Mouse (Mus musculus) CH12.LX (cell line): ENCODE results near the gene Prdx1. TPM values are rescaled to one million over a fixed set of nuclear protein-coding genes. Genes with fewer than 3 reads are reported as not detected.

Experiments used
- DNase-seq: peaks from one replicate; pipeline ENCODE4 v3.0.0-alpha.2; 2013; ENCODE audit errors: extremely low read depth
- H3K27ac ChIP-seq: 2 replicates; pipeline ENCODE4 v1.5.1; 2012; ENCODE audit warnings: low read depth, mild to moderate bottlenecking, control low read depth, moderate library complexity; ENCODE audit not compliant: insufficient read depth
- H3K27me3 ChIP-seq: replicated peaks from 2 replicates; pipeline ENCODE3; 2012; ENCODE audit warnings: inconsistent platforms
- H3K36me3 ChIP-seq, 2 experiments: replicated peaks in 1 of 2; 2 replicates each; pipeline versions ENCODE3 to v1.6.1; 2012; ENCODE audit warnings: inconsistent platforms in 1 of 2, low read length in 1 of 2, mild to moderate bottlenecking in 1 of 2, mixed read lengths in 1 of 2, moderate library complexity in 1 of 2; ENCODE audit not compliant: control insufficient read depth in 1 of 2, insufficient read depth in 1 of 2
- H3K4me1 ChIP-seq, 2 experiments: 2 replicates each; pipeline ENCODE4 v1.6.1; 2012; ENCODE audit warnings: inconsistent platforms in 1 of 2, moderate library complexity in 1 of 2; ENCODE audit not compliant: insufficient read depth in 2 of 2, control insufficient read depth in 1 of 2
- H3K4me2 ChIP-seq: 2 replicates; pipeline ENCODE4 v1.6.1; 2012; ENCODE audit warnings: low read depth, mild to moderate bottlenecking, control low read depth; ENCODE audit not compliant: poor library complexity, insufficient read depth, severe bottlenecking
- H3K4me3 ChIP-seq, 3 experiments: fragments of 150-350 bp in 1 of 3; sonication (generic) in 1 of 3; replicated peaks in 1 of 3; 2 replicates each; pipeline versions ENCODE3 to v1.5.1; 2011 to 2012; ENCODE audit warnings: low read depth in 2 of 3, low read length in 2 of 3, mild to moderate bottlenecking in 2 of 3, moderate library complexity in 2 of 3, control low read depth in 1 of 3, improper control_type of control experiment in 1 of 3, inconsistent platforms in 1 of 3, mixed read lengths in 1 of 3; ENCODE audit not compliant: poor library complexity in 1 of 3
- H3K79me2 ChIP-seq: replicated peaks from 2 replicates; pipeline ENCODE4 v1.6.1; 2012; ENCODE audit warnings: mild to moderate bottlenecking, moderate library complexity; ENCODE audit not compliant: control insufficient read depth, poor library complexity, insufficient read depth, severe bottlenecking; ENCODE audit errors: extremely low read depth
- H3K9ac ChIP-seq: 2 replicates; pipeline ENCODE4 v1.6.1; 2012; ENCODE audit warnings: low read depth, mild to moderate bottlenecking, control low read depth, moderate library complexity; ENCODE audit not compliant: insufficient read depth
- H3K9me3 ChIP-seq: replicated peaks from 2 replicates; pipeline ENCODE3; 2012; ENCODE audit warnings: low read length, inconsistent platforms, mixed read lengths
- CHD1 ChIP-seq: IDR thresholded peaks from 2 replicates; pipeline ENCODE4 v1.6.1; 2012; ENCODE audit warnings: low read depth, low read length, improper control_type of control experiment, inconsistent platforms
- CHD2 ChIP-seq: IDR thresholded peaks from 2 replicates; pipeline ENCODE4 v1.6.1; 2011; ENCODE audit warnings: low read length, improper control_type of control experiment
- CTCF ChIP-seq, 2 experiments: IDR thresholded peaks in 1 of 2; conservative IDR thresholded peaks in 1 of 2; 2 replicates each; pipeline ENCODE4 v1.5.1; 2011 to 2012; ENCODE audit warnings: low read depth in 2 of 2, low read length in 2 of 2, improper control_type of control experiment in 1 of 2, inconsistent platforms in 1 of 2, mild to moderate bottlenecking in 1 of 2, moderate library complexity in 1 of 2
- E2F4 ChIP-seq: IDR thresholded peaks from 2 replicates; pipeline ENCODE4 v1.6.1; 2011; ENCODE audit warnings: low read depth, low read length, improper control_type of control experiment; ENCODE audit not compliant: insufficient replicate concordance
- ELF1 ChIP-seq: IDR thresholded peaks from 2 replicates; pipeline ENCODE4 v1.6.1; 2014; ENCODE audit warnings: low read depth, mild to moderate bottlenecking, inconsistent platforms, low read length, improper control_type of control experiment
- EP300 ChIP-seq: IDR thresholded peaks from 2 replicates; pipeline ENCODE4 v1.6.1; 2011; ENCODE audit warnings: low read length, improper control_type of control experiment
- ETS1 ChIP-seq: conservative IDR thresholded peaks from 2 replicates; pipeline ENCODE4 v1.6.1; 2012; ENCODE audit warnings: low read depth, mild to moderate bottlenecking, inconsistent platforms, low read length, improper control_type of control experiment, moderate library complexity
- IRF4 ChIP-seq: IDR thresholded peaks from 2 replicates; pipeline ENCODE4 v1.6.1; 2014; ENCODE audit warnings: low read depth, mild to moderate bottlenecking, inconsistent platforms, low read length, improper control_type of control experiment
- JUN ChIP-seq: IDR thresholded peaks from 2 replicates; pipeline ENCODE4 v1.6.1; 2011; ENCODE audit warnings: low read depth, mild to moderate bottlenecking, low read length, improper control_type of control experiment, moderate library complexity; ENCODE audit not compliant: insufficient read depth
- KAT2A ChIP-seq: IDR thresholded peaks from 2 replicates; pipeline ENCODE4 v1.6.1; 2012; ENCODE audit warnings: low read length, improper control_type of control experiment, inconsistent platforms; ENCODE audit not compliant: insufficient replicate concordance
- MAX ChIP-seq: IDR thresholded peaks from 2 replicates; pipeline ENCODE4 v1.6.1; 2011; ENCODE audit warnings: low read length, improper control_type of control experiment
- MEF2A ChIP-seq: IDR thresholded peaks from 2 replicates; pipeline ENCODE4 v1.6.1; 2014; ENCODE audit warnings: low read depth, mild to moderate bottlenecking, inconsistent platforms, low read length, improper control_type of control experiment, borderline replicate concordance
- MYC ChIP-seq: IDR thresholded peaks from 2 replicates; pipeline ENCODE4 v1.6.1; 2011; ENCODE audit warnings: low read depth, mild to moderate bottlenecking, improper control_type of control experiment, low read length
- PAX5 ChIP-seq: IDR thresholded peaks from 2 replicates; pipeline ENCODE4 v1.6.1; 2012; ENCODE audit warnings: low read length, inconsistent platforms, mixed read lengths
- POLR2A ChIP-seq: IDR thresholded peaks from 2 replicates; pipeline ENCODE4 v1.6.1; 2011; ENCODE audit warnings: low read depth, mild to moderate bottlenecking, improper control_type of control experiment, low read length
- RCOR1 ChIP-seq: conservative IDR thresholded peaks from 2 replicates; pipeline ENCODE4 v1.6.1; 2012; ENCODE audit warnings: low read depth, mild to moderate bottlenecking, inconsistent platforms, low read length, improper control_type of control experiment
- UBTF ChIP-seq: IDR thresholded peaks from 2 replicates; pipeline ENCODE4 v1.6.1; 2012; ENCODE audit warnings: low read depth, mild to moderate bottlenecking, inconsistent platforms, low read length, improper control_type of control experiment, moderate library complexity
- USF1 ChIP-seq: IDR thresholded peaks from 2 replicates; pipeline ENCODE4 v1.6.1; 2014; ENCODE audit warnings: low read depth, mild to moderate bottlenecking, inconsistent platforms, low read length, improper control_type of control experiment
- ZNF384 ChIP-seq: IDR thresholded peaks from 2 replicates; pipeline ENCODE4 v1.6.1; 2012; ENCODE audit warnings: low read depth, low read length, improper control_type of control experiment, inconsistent platforms
- dilution Hi-C: fragments of 300-500 bp; cut with MboI; formaldehyde crosslinking; loops from 2 replicates; pipeline ENCODE4 v1.14.3; 2020; ENCODE audit warnings: low sequenced_read_pairs; ENCODE audit not compliant: extremely low pct_unique_long_range_greater_than_20kb, extremely low pct_ligation_motif_present
- in situ Hi-C: fragments of 300-500 bp; cut with MboI; formaldehyde crosslinking; loops from 3 replicates; pipeline ENCODE4 v1.14.3; 2019; ENCODE audit warnings: low sequenced_read_pairs, low pct_ligation_motif_present, low pct_unique_long_range_greater_than_20kb, mixed read lengths
- polyA plus RNA-seq: library from polyadenylated mRNA; unstranded; fragments of >175 nt; gene quantifications from 2 replicates; pipeline ENCODE4 v1.2.1, GENCODE M21; 2012; ENCODE audit warnings: low read depth; ENCODE audit not compliant: insufficient read length
- total RNA-seq, 2 experiments: library from RNA; depleted of rRNA; stranded (reverse); fragments of 300-350 nt in 1 of 2; fragments of >200 nt in 1 of 2; gene quantifications; 2 replicates each; pipeline ENCODE4 v1.2.3; 2012 to 2014

Gene Prdx1
- total and polyA plus RNA-seq, 3 experiments: 269 to 1,274 (median 934) TPM

- H3K27ac ChIP-seq: no peak overlapping the region
- dilution Hi-C loops (no loop called here), in situ Hi-C loops (no loop called here)
- H3K27me3 ChIP-seq: no peaks in the 10 kb centered on the region
- no peaks in the 10 kb centered on the region for H3K4me1 ChIP-seq
- no peak overlapping the region for H3K4me3 ChIP-seq
- no peak overlapping the region for H3K4me2 ChIP-seq
- TF ChIP-seq ETS1 (no peak), CHD2 (no peak), UBTF (no peak), MEF2A (no peak), RCOR1 (no peak), IRF4 (no peak)
- no peak for DNase-seq
- no peaks in the 10 kb centered on the region for H3K36me3 ChIP-seq
- no peaks in the 10 kb centered on the region for H3K9me3 ChIP-seq
- H3K79me2 ChIP-seq: no peaks in the 10 kb centered on the region
- no peak overlapping the region for H3K9ac ChIP-seq
These were observed 47.0 kb downstream of the Prdx1 start for GRCm38 (mm10) chr4:116732355-116732754.

- H3K27ac ChIP-seq: no peak overlapping the region
- in situ Hi-C loops (no loop called here), dilution Hi-C loops (no loop called here)
- TF ChIP-seq KAT2A (no peak), JUN (no peak), ZNF384 (no peak), MYC (no peak)
- no peak overlapping the region for H3K4me2 ChIP-seq
- no peaks in the 10 kb centered on the region for H3K27me3 ChIP-seq
- H3K9ac ChIP-seq: no peak overlapping the region
- no peak for DNase-seq
- no peaks in the 10 kb centered on the region for H3K36me3 ChIP-seq
- H3K4me3 ChIP-seq: no peak overlapping the region
- H3K79me2 ChIP-seq: no peaks in the 10 kb centered on the region
- no peaks in the 10 kb centered on the region for H3K4me1 ChIP-seq
- H3K9me3 ChIP-seq: no peaks in the 10 kb centered on the region
These were observed 49.7 kb downstream of the Prdx1 start for GRCm38 (mm10) chr4:116734996-116735395.

GRCm38 (mm10) chr4:116738972-116739751, 53.8 kb downstream of the Prdx1 start:
- no peaks in the 10 kb centered on the region for H3K79me2 ChIP-seq
- peaks cover 0 to 5% of the 10 kb centered on the region in 2 experiments for H3K36me3 ChIP-seq
- H3K4me3 ChIP-seq: no peak overlapping the region
- H3K9ac ChIP-seq: no peak overlapping the region
- no peaks in the 10 kb centered on the region for H3K27me3 ChIP-seq
- H3K27ac ChIP-seq: no peak overlapping the region
- no peak for DNase-seq
- TF ChIP-seq EP300: no peak
- no peak for TF ChIP-seq KAT2A
- TF ChIP-seq POLR2A: no peak
- TF ChIP-seq ELF1: no peak
- no peak for TF ChIP-seq USF1
- no peak for TF ChIP-seq CTCF (conservative IDR thresholded peaks at IDR 0.05 in 1 of 2, IDR thresholded peaks at IDR 0.05 in 1 of 2; ENCODE audit: low read depth in 2 of 2, low read length in 2 of 2)
- TF ChIP-seq JUN: no peak
- no peak for TF ChIP-seq PAX5
- no peak for TF ChIP-seq CHD2
- no peak for TF ChIP-seq MAX
- TF ChIP-seq CHD1: no peak
- no peak for TF ChIP-seq MYC
- TF ChIP-seq E2F4: no peak
- TF ChIP-seq, all 38 proteins: peak for 0
- in situ Hi-C loops: no loop called here
- H3K4me2 ChIP-seq: no peak overlapping the region
- dilution Hi-C loops: no loop called here
- no peaks in the 10 kb centered on the region for H3K9me3 ChIP-seq
- no peaks in the 10 kb centered on the region for H3K4me1 ChIP-seq
